Mouse (Mus musculus) CD4-positive helper T cell, adult 2 months (primary cell): ENCODE measurements around the gene Gm49378.

Source experiments
- DNase-seq: peaks from one replicate; pipeline ENCODE4 v3.0.0-alpha.2; 2012; ENCODE audit warnings: low read depth, missing footprints, low spot score

Gene Gm49378

DNA sequence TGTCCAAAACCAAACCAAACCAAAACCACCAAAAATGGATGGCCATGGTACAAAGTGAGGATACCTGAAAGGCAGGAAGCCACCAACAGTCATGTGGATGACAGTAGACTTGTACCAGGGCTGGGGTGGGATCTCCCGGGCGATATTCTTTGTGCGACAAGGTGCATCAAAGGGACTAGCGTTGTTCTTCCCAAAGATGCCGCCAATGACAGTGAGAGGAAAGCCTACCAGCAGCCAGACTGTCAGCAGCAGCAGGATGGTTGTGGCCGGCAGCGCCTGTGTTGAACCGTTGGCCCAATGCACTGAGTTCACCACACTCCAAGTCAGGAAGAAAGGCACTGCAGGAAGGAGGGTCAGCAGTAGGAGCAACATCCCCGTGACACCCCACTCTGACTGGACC lies at the start of gene Gm49378:
Gene Gm49378 (minus strand): TSS at position 101 of the 400 bp plus-strand sequence.
- no peak for DNase-seq

DNA sequence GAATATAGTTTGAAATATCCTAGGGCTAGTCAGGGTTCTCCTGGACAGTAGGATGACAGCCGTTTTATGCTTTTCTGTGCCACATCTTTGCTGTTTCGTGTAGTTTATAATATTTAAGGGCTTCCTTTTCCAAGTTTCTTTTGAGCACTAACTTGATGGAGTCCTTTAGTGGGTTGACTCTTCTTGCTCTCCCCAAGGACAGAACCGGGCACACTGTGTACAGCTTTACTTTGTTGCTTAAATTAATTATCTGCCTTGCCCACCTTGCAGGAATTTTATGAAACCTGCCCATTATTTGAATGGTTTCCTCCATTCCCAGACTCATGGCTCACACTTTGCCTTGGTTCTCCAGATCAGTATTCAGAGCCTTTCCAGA lies 44.4 kb upstream of the Gm49378 start:
- DNase-seq, result no peak

DNA sequence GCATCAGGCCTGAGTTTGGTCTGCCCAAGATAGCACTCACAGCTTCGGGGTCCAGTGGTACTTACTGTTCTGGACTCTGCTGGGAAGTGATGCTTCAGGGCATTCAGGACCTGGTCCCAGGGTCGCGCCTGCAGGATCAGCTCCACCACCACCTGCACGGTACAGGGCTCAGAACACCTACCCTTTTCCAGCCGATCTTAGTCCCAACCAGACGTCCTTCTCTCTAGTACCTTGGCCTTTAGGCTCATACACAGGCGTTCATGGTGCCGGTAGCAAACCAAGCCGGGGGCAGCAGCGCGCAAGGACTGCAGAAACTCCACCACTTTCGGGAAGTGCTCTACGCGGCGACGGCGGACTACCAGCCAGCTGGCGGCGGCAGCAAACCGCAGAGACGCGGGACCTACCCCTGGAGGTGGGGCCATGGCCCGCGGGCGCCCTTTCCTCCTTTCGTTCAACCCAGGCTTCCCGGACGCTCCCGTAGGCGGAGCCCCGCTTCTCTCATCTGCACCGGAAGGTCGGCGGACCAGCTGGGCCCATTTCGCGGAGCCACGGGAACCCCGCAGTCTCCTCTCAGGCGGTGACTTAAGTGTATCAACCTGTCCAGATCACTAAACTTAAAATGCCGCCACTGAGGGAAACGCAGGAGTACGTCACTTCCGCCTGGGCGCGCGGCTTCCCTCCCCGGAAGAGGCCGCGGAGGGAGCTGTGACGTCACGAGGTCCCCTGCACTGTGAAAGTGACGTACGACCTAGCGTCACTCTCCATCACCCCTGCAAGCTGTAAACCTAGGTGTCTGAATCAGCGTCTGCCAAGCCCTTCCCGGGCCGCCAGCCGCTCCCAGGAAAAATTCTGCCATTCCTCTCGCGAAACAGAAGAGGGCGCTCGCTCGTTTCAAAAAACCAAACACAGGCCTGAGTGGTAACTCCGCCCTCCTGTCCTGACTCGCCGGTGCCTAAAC lies 43.7 kb upstream of the Gm49378 start, which contains the start of gene Tinf2:
Gene Tinf2 (minus strand): TSS at position 661 of the 958 bp plus-strand sequence.
- peak; percentile 99 for DNase-seq

DNA sequence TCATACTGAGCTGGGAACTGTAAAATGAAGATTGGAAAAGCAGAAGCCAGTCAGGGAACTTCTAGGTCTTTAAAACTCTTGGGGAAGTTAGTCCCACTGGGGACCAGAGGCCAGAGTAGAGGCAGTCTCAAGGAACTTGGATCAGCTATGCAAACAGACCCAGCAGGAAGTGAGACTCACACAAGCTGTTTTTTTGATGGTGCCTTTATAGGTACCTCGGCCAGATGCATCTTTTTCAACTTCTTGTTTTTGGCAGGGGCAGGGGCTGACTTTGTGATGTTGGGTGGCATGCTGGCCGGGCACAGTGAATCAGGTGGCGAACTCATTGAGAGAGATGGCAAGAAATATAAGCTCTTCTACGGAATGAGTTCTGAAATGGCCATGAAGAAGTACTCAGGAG lies 39.9 kb upstream of the Gm49378 start:
- DNase-seq, result no peak

DNA sequence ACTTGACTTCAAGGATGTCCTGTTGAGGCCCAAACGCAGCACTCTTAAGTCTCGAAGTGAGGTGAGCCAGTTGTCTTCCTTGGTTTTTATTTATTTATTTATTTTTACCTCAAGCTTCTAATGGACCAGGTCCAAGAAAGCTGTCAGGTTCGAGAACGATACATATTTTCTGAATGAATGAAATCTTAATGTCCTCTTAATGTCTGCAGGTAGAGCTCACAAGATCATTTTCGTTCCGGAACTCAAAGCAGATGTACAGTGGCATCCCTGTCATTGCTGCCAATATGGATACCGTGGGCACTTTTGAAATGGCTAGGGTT lies 35.0 kb upstream of the Gm49378 start:
- DNase-seq, result no peak

DNA sequence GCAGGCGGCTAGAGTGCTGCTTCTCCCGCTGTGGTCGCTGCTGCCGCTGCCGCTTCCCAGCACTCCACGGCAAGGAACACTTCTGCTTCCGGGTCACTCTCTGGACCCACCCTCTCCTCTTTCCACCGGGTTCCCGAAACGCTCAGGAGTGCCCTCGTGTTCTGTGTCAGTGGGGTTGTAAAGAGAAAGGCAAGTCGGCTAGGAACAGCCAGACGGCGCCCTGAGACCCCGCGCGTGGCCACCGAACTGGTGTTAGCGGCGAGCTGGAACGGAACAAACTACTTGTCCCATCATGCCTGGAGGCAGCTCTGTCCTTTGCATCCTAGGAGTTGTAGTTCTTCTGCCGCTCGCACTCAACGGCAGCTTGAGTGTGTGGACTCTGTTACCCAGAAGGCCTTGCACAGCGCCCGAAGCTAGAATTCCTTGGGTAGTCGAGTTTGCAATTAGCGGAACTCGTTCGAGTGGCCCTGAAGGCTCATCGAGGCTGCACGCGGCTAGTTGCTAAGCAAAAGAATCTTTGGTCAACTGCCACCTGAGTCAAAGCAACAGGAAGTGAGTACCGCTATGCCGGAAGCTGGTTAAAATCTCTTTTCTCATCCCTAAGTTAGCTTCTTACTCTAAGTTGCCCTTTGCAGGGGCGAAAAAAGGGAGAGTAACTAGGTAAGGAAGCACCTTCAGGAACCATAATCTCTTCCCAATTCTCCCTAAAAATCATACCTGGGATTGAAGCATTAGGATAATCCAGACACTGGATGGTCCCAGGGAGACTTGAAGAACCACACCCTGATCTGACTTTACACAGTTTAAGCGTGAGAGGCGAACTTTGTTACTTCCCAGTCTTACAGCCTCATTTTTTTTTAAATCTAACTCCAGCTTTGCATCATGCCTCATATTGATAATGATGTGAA lies 34.4 kb upstream of the Gm49378 start, which contains the start of the genes Gmpr2 and Nedd8:
Gene Gmpr2 (plus strand): TSS at position 109 of the 908 bp plus-strand sequence.
Gene Nedd8 (minus strand): TSS at position 292 of the 908 bp plus-strand sequence.
- DNase-seq, result peak; percentile 96

DNA sequence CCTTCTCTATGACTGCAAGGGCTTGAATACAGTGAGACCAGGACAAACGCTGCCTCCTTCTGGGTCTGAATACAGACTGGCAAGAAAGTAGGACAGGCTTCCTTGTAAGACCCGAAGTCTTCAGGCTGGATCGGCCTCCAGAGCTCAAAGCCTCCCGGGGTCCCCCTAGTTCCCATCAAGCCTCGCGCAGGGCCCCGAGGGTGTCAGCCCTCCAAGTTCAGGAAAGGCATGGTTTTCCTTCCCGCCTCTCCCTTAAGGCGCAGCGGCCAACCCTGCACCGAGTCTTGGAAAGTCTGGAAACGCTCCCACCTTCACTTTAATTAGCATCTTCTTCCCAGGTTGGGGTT lies 33.8 kb upstream of the Gm49378 start:
- DNase-seq, result no peak

GRCm38 (mm10) chr14:55660636-55661035 lies 22.9 kb upstream of the Gm49378 start:
- DNase-seq, result no peak

GRCm38 (mm10) chr14:55659960-55660573 lies 22.4 kb upstream of the Gm49378 start, which contains the start of gene Mdp1:
Mdp1 (minus strand) TSS chr14:55660508.
- peak; percentile 90 for DNase-seq

DNA sequence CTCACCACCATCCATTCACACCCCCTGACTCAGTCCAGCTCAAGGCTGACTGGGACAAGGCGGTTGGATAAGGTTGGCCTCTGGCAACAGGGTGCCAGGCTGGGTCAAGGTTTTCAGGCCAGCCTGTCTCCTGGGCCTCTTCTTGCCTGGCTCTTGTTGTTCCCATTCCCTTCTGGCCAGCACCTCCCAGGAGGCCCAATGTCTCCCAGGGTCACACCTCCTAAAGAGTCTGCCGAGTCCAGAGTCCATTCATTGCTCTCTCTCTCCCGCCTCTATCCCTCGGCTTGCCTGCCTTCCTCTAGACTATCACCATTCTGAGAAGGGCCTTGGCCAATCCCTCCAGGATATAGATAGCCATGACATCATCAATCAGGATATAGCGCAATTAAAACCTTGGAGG lies 20.3 kb upstream of the Gm49378 start:
- DNase-seq, result no peak

DNA sequence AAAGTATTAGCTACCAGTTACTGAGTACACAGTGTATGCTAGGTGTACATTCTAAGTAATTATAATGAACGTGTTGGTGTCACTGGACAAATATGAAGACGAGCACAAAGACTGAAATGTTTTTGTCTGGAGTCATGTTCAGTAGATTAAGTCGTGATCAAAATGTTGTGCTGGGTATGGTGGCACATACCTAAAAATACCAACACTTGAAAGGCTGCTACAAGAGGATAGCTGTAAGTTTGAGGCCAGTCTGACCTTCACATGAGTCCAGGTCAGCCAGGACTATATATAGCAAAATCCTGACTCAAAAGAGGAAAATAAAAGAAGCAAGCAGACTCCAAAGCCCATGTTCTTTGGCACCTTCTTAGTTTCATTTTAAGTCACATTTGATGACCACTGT lies 19.2 kb upstream of the Gm49378 start:
- DNase-seq, result no peak

DNA sequence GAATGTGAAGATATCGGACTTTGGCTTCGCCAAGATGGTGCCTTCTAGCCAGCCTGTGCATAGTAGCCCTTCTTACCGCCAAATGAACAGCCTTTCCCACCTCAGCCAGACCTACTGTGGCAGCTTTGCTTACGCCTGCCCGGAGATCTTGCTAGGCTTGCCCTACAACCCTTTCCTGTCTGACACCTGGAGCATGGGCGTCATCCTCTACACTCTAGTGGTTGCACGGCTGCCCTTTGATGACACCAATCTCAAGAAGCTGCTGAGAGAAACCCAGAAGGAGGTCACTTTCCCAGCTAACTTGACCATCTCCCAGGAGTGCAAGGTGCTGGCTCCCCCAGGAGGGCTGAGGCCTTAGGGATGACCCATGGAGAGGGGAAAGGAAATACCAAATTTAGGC lies 13.8 kb upstream of the Gm49378 start:
- no peak for DNase-seq

DNA sequence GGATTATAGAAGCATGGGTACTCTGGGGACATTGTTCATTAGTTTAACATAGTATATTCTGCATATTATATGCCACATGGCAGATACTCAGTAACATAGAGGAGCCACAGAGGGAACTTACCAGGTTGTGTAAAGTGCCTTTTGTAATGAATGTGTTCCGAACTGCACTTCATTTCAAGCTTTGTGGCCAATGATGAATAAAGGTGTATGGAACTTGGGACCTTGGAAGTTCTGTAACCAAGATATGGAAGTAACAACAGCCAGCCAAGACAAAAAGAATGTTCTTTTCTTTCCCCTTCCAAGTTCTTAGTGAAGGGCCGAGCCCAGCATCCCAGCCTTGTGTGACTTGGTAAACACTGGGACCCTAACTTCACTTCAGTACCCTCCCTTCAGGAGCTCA lies 12.2 kb upstream of the Gm49378 start, which contains the start of gene Tssk4:
Gene Tssk4 (plus strand): TSS at position 301 of the 400 bp plus-strand sequence.
- no peak for DNase-seq

- peak; percentile 62 for DNase-seq
These were observed 6.7 kb upstream of the Gm49378 start for GRCm38 (mm10) chr14:55644261-55644888.

DNA sequence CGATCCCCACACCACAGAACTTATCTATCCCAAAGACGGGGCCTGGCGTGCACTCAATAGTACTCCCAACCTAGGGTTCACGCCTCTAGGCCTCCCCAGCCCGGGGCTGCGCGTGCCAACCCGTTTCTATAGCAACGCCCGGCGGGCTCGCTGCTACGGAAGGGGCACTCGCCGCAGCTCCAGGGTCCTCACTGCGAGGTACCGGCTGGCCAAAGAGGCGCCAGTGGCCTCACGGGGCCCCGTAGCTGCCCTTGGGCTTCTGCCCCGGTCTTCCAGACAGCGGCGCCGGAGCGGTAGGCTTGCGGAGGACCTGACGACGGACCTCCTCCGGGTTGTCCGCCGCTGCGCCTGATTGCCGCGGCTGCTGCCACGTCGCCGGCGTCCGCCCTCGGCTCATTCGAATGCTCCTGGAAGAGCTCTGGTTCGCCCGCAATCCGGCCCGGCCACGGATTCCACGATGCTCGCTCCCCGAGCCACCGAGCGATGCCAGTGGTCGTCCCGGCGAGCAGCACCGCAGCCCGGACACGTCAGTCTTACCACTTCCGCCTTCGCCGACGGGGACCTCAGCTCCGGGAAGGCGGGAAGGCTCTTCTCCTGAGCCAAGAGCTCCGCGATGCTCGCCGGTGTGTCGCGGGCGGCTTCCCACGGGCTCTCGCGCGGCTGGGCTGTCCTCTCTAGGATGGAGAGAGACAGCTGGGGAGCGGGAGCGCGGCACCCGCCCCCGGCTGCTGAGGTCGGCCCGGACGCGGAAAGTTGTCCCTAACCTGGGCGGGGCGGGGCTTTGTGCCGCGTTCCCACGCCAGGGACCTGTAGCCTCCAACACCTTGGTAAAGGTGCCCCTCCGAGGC lies 5.6 kb upstream of the Gm49378 start, which contains the start of gene Tm9sf1:
Gene Tm9sf1 (minus strand): TSS at position 747 of the 848 bp plus-strand sequence.
- DNase-seq, result peak; percentile 89

DNA sequence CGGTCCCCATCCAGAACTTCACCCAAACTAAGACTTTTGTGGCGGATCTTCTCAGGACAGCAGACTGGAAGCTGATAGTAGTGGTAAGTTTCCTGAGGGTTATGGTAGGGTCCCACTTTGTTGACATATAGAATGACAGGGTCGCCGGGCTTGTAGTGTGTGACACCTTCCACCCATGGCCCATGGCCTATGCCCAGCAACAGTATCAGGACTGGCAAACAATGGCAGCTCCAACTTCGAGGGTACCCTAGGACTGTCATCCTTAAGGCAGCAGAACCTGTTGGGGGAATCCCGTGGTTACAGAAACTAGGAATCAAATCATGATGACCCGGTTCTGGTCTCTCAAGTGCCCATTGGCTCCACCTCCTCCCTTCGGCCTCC lies 5.0 kb upstream of the Gm49378 start:
- no peak for DNase-seq

- no peak for DNase-seq
These were observed 3.6 kb upstream of the Gm49378 start for GRCm38 (mm10) chr14:55641291-55641690.

DNA sequence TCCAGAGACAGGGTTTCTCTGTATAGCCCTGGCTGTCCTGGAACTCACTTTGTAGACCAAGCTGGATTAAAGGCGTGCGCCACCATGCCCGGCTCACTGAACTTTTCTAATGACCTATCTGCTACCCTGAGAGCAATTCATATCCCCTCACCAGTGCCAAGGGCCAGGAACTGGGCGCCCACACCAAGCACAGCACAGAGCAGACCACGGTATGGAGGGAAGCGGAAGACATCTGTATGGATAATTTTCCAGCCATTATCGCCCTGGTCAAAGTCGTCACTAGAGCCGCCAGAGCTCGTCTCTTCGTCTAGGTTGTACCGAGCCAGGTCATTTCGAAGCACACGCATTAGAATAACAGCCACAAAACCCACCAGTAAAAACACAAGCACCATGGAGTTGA lies 3.1 kb upstream of the Gm49378 start:
- no peak for DNase-seq

GRCm38 (mm10) chr14:55635523-55636007 lies 2.1 kb downstream of the Gm49378 start, which contains the start of gene Ipo4:
Ipo4 (minus strand) TSS chr14:55635957.
- peak; percentile 93 for DNase-seq
